Mouse (Mus musculus) neural tube, embryonic 12.5 days (tissue): ENCODE data around the gene Kcnab2. TPM values are rescaled to one million over a fixed set of nuclear protein-coding genes. Genes with fewer than 3 reads are reported as not detected.
A peak's percentile ranks its signal among the peaks of the same experiment; 100 is the strongest.

ENCODE experiments used
- ATAC-seq: fragments of 200-750 bp; cut with Nextera tagmentation; 2 replicates; pipeline ENCODE4 v1.8.0; 2017; ENCODE audit warnings: low read depth, mild to moderate bottlenecking, moderate TSS enrichment, moderate library complexity; ENCODE audit not compliant: low FRiP score
- H3K27ac ChIP-seq: fragments of 300-500 bp; sonication (generic); 2 replicates; pipeline ENCODE4 v1.5.1; 2016
- H3K27me3 ChIP-seq: fragments of 300-500 bp; sonication (generic); replicated peaks from 2 replicates; pipeline ENCODE4 v1.6.1; 2016; ENCODE audit warnings: mild to moderate bottlenecking
- H3K36me3 ChIP-seq: fragments of 300-500 bp; sonication (generic); 2 replicates; pipeline ENCODE4 v1.6.1; 2016; ENCODE audit warnings: mild to moderate bottlenecking
- H3K4me1 ChIP-seq: fragments of 300-500 bp; sonication (generic); 2 replicates; pipeline ENCODE4 v1.6.1; 2016
- H3K4me2 ChIP-seq: fragments of 300-500 bp; sonication (generic); replicated peaks from 2 replicates; pipeline ENCODE4 v1.6.1; 2016; ENCODE audit warnings: mild to moderate bottlenecking
- H3K4me3 ChIP-seq: fragments of 300-500 bp; sonication (generic); 2 replicates; pipeline ENCODE4 v1.5.1; 2016
- H3K9ac ChIP-seq: fragments of 300-500 bp; sonication (generic); 2 replicates; pipeline ENCODE4 v1.6.1; 2016; ENCODE audit warnings: mild to moderate bottlenecking
- H3K9me3 ChIP-seq: fragments of 300-500 bp; sonication (generic); 2 replicates; pipeline ENCODE4 v1.6.1; 2016; ENCODE audit warnings: mild to moderate bottlenecking
- WGBS: fragments of 180-500 bp; shearing (Covaris S2); methylation state at CpG from one replicate; pipeline ENCODE4 v1.1.7; 2016; 5-methylcytosine and 5-hydroxymethylcytosine counted together
- polyA plus RNA-seq: library from polyadenylated mRNA; unstranded; fragments of >200 nt; fragmentation: Nextera tagmentation; extraction: Ambion mirVana; gene quantifications from 2 replicates; pipeline ENCODE4 v1.2.1, GENCODE M21; 2016

Gene Kcnab2
- 19.9 and 21.6 TPM in 2 replicates for polyA plus RNA-seq

DNA sequence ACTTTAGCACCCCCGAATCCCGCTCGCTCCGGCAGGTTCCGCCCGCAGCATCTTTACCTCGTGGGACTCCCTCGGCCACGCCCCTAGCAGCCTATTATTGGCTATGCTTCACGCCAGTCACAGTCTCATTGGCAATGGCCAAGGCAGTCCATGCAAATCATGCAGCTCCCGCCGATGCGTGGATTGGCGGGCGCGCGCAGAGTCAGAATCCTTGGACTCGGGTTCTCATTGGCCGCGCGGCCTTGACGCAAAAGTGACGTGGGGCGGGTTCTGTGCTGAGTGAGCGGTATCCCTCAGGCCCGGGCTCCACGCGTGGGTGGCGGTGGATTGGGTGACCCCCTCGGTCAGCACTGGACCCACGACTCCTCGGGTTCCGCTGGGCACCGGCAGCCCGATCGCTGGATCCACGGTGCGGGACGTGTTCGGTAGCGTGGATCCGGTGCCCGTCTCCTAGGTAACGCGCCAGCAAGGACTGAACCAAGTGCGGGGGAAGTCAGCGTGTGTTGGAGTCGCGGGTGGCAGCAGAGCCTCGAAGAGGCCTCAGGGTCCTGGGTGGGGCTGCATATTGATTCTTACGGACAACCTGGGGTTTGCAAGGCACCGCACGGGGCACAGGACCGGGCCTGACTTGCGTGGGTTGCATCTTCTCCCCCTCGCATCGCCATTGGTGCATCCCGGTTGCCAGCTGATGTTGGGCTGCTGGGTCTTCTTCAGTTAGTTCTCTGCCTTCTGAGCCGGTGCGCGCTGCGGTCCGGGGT lies at the start of gene Kcnab2:
Gene Kcnab2, minus strand, starts transcription at position 406 of the 758 bp plus-strand sequence.
- Histone ChIP-seq H3K27ac (peak within 1 kb of the TSS; percentile 59; the same call in 1 of the 2 replicates), H3K9ac (peak within 1 kb of the TSS; percentile 83), H3K4me1 (peaks cover 25% of the 10 kb centered on the region), H3K27me3 (peaks cover 16% of the 10 kb centered on the region), H3K36me3 (no peaks in the 10 kb centered on the region), H3K9me3 (no peaks in the 10 kb centered on the region), H3K4me2 (peak within 1 kb of the TSS; percentile 90), H3K4me3 (peak within 1 kb of the TSS; percentile 71)
- peak; percentile 98 for ATAC-seq
- under 1% methylated on average over 63 of the region's 63 CpGs for WGBS

DNA sequence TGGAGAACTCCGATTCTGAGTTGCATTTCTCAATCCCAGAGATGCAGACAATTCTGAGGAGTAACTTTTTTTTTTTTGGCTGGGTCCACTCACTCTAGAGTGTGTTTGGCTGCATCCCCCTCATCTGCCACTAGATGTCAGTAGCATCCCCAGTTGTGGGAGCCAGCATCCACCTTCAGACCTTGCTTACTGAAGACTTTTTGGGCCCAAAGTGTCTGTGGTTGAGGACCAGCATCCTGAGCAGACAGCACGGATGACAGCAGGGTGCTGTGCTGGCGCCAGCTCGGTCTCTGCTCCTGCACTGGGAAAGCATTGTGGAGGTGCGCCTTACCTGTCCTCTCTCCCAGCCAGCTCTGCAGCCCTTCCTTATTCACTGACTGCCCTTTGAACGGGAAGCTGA lies 42.4 kb upstream of the Kcnab2 start:
- Histone ChIP-seq H3K4me2 (no peak overlapping the region), H3K27me3 (no peaks in the 10 kb centered on the region), H3K9me3 (no peaks in the 10 kb centered on the region), H3K4me3 (no peak overlapping the region), H3K9ac (no peak overlapping the region), H3K4me1 (no peaks in the 10 kb centered on the region), H3K27ac (no peak overlapping the region), H3K36me3 (peaks cover 5% of the 10 kb centered on the region; the same call in 1 of the 2 replicates)
- 40% methylated on average over 6 of the region's 6 CpGs for WGBS
- ATAC-seq, result no peak

DNA sequence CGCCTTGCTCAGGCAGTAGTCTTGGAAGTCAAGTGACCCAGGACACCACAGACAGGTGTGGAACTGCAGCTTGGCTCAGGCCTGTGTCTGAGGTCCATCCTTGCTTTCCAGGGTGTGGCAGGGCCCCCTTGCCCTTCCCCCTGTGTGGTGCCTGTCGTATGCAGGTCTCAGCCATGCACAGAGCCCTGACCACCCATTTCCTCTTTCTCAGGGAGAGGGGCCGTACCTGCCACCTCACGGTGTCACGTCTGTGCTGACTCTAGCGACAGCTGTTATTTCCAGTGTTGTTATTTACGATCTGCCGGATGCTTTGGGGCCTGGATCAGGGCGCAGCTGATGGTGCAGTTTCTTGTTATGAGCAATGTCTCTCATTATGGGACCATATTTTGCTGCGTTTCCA lies 41.4 kb upstream of the Kcnab2 start:
- WGBS, result 73% methylated on average over 10 of the region's 10 CpGs
- Histone ChIP-seq H3K27ac (no peak overlapping the region), H3K4me2 (no peak overlapping the region), H3K9me3 (no peaks in the 10 kb centered on the region), H3K36me3 (peaks cover 5% of the 10 kb centered on the region; the same call in 1 of the 2 replicates), H3K4me1 (no peaks in the 10 kb centered on the region), H3K27me3 (no peaks in the 10 kb centered on the region), H3K9ac (no peak overlapping the region), H3K4me3 (no peak overlapping the region)
- ATAC-seq, result no peak

DNA sequence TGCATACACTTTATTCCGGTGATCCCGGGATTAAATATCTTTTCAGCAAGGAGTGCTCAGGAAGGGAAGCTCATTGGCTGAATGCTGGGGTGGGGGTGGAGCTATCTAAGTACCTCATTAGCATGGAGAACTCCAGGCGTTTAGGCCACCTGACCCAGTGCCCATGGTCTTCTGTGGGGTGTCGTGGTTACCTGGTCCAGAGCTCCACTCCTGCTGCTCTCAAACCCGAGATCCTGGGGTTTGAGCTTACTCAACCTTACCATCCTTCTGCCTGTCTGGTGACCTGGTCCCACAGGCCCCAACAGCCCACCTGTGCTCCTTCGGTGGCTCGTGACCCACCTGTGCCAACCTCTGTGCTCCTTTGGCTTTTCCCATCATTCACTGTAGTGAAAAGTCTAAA lies 37.2 kb upstream of the Kcnab2 start:
- no peak overlapping the region for H3K9ac ChIP-seq
- H3K4me3 ChIP-seq, result no peak overlapping the region
- WGBS, result 86% methylated on average over 7 of the region's 7 CpGs
- H3K27me3 ChIP-seq, result no peaks in the 10 kb centered on the region
- peaks cover 7% of the 10 kb centered on the region for H3K4me1 ChIP-seq
- H3K36me3 ChIP-seq, result peaks cover 8% of the 10 kb centered on the region; the same call in 1 of the 2 replicates
- no peak overlapping the region for H3K27ac ChIP-seq
- ATAC-seq, result no peak
- no peak overlapping the region for H3K4me2 ChIP-seq
- H3K9me3 ChIP-seq, result no peaks in the 10 kb centered on the region

DNA sequence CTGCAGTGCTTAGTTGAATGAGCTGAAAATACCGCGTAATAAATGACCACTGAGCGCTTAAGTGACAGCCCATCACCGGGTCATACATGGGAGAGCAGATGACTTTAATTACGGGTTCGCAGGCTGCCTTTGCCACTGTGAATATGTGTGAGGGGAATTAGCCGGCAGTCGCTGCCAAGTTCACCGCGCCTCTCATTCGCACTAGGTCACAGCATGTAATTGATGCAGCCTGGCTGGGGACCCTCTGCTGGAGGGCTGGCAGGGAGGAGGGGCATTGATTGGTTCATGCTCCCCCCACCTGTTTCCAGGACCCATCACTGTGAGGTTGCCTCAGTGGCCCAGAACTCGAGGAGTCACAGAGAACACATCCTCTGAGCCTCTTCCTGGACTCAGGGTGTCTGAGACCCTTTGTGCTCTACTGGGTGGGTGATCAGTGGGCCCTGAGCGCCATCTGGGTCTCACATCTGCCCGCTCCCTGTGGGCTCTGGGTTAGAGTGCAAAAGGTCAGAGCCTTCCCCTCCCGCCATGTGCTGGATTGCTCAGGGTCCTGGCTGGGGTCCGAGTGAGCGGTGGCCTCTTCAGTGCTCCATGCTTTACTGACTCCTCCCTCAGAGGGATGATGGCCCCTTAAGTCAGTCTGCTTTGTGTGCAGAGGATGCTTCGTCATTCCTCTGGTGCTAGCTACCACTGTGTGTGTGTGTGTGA lies 34.7 kb upstream of the Kcnab2 start:
- Histone ChIP-seq H3K4me1 (peaks cover 7% of the 10 kb centered on the region), H3K4me2 (0 out of 2 replicates have a peak overlapping the region, but pooled peaks have one; percentile 14), H3K9me3 (no peaks in the 10 kb centered on the region), H3K27ac (no peak overlapping the region), H3K36me3 (peaks cover 21% of the 10 kb centered on the region), H3K27me3 (no peaks in the 10 kb centered on the region), H3K4me3 (no peak overlapping the region), H3K9ac (no peak overlapping the region)
- ATAC-seq, result peak; percentile 50
- 43% methylated on average over 18 of the region's 18 CpGs for WGBS

DNA sequence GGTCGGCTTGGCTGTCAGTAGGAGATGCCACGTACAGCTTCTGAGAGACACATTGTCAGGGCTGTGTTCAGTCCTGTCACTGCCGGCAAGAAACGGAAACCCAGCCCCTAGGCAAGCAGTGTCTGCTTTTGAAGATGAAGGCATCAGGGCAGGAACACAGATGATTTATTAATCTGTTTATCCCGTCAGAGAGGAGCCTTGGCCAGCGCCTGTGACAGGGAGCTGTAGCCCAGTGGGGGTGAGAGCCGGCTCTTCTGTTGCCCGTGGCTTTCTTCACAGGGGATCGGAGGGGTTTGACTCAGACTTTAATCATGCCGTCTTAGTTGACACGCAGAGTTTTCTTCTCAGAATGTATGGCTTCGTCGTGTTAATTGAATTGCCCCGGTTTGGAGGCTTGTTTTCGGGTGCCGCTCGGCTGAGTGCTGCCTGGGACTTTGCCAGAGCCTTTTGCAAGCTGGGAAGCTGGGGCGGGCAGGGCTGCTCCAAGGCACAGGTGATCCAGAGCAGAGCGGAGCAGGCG lies 16.7 kb upstream of the Kcnab2 start:
- H3K4me3 ChIP-seq, result no peak overlapping the region
- ATAC-seq, result no peak
- 48% methylated on average over 20 of the region's 20 CpGs for WGBS
- no peaks in the 10 kb centered on the region for H3K27me3 ChIP-seq
- no peak overlapping the region for H3K27ac ChIP-seq
- H3K4me2 ChIP-seq, result peak overlapping the region; percentile 20; the same call in 1 of the 2 replicates
- H3K36me3 ChIP-seq, result peaks cover 21% of the 10 kb centered on the region
- H3K9me3 ChIP-seq, result no peaks in the 10 kb centered on the region
- H3K9ac ChIP-seq, result no peak overlapping the region
- 0 out of 2 replicates have a peak, but pooled peaks cover 10% of the 10 kb centered on the region for H3K4me1 ChIP-seq

DNA sequence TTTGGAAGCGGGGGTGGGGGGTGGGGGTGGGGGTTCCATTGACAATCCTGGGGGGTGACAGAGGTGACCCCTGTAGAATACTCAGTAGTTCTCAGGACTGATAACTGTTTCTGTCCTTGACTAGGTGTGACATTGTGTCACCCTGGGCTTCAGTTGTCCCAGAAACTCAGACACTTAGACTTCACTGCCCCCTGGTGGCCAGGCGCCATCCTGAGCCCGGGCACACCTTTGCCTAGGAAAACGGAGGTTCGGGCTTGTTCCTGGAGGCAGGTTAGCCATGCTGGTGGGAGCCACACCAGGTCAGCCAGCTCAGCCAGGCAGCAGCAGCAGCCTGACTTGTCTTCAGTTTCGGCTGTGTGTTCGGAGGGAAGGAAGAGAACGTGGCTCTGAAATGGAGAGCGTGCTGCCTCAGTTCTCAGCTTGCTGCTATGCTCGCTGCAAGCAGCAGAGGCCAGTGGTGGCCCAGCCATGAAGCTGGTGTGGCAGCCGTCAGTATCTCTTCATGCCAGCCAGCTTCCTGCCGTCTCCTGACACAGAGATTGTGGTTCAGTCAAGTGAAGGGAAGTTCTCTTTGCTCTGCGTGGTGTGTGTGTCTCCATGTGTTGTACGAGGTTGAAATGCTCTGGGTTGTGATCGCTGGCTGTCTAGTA lies 13.7 kb upstream of the Kcnab2 start:
- WGBS, result 56% methylated on average over 15 of the region's 15 CpGs
- Histone ChIP-seq H3K4me2 (no peak overlapping the region), H3K27ac (no peak overlapping the region), H3K9ac (no peak overlapping the region), H3K36me3 (peaks cover 3% of the 10 kb centered on the region; the same call in 1 of the 2 replicates), H3K4me3 (no peak overlapping the region), H3K27me3 (no peaks in the 10 kb centered on the region), H3K4me1 (0 out of 2 replicates have a peak, but pooled peaks cover 10% of the 10 kb centered on the region), H3K9me3 (no peaks in the 10 kb centered on the region)
- 0 out of 2 replicates have a peak, but pooled peaks have one; percentile 39 for ATAC-seq

DNA sequence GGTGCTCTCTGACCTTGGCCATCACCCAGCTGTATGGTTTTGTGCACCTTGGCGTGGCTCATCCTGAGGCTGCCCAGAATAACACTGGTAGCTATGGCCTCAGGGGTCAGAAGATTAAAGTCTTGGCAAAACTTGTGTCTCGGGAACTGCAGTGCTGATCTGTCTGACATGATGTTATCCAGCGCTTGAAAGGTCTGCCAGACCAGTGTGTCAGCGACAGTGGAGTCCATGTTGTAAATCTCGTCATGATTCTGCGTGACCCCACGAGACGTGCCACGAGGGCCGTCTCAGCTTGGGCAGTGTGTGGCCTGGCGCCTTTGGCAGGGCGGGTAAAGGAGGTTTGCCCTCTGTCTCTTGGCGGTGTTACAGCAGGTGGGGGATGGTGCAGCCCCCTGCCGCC lies 12.6 kb upstream of the Kcnab2 start:
- ATAC-seq, result no peak
- Histone ChIP-seq H3K4me3 (no peak overlapping the region), H3K4me2 (no peak overlapping the region), H3K27ac (no peak overlapping the region), H3K9me3 (no peaks in the 10 kb centered on the region), H3K36me3 (peaks cover 3% of the 10 kb centered on the region; the same call in 1 of the 2 replicates), H3K4me1 (0 out of 2 replicates have a peak, but pooled peaks cover 10% of the 10 kb centered on the region), H3K27me3 (no peaks in the 10 kb centered on the region), H3K9ac (no peak overlapping the region)
- WGBS, result 87% methylated on average over 14 of the region's 14 CpGs

DNA sequence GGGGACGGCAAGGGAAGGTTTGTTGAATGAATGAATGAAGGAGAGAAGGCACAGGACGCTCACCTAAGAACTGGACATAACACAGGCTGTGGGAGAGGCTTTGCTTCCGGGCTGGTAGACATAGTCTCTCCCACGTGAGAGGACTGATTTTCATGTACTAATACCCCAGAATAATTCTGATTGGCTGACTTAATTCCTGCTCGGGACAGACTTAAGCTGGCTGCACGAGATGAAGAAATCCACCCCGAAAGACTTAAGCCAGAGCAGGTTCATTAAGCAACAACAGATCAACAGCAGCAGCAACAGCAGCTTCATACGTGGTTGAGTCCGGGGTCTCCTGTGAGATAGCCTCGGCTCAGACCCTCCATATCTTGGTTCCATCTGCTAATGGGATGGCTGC lies 10.4 kb upstream of the Kcnab2 start:
- no peak overlapping the region for H3K4me3 ChIP-seq
- no peaks in the 10 kb centered on the region for H3K4me1 ChIP-seq
- no peak overlapping the region for H3K4me2 ChIP-seq
- H3K27ac ChIP-seq, result no peak overlapping the region
- no peak for ATAC-seq
- H3K27me3 ChIP-seq, result no peaks in the 10 kb centered on the region
- WGBS, result 85% methylated on average over 10 of the region's 10 CpGs
- H3K9ac ChIP-seq, result no peak overlapping the region
- peaks cover 3% of the 10 kb centered on the region; the same call in 1 of the 2 replicates for H3K36me3 ChIP-seq
- H3K9me3 ChIP-seq, result no peaks in the 10 kb centered on the region

DNA sequence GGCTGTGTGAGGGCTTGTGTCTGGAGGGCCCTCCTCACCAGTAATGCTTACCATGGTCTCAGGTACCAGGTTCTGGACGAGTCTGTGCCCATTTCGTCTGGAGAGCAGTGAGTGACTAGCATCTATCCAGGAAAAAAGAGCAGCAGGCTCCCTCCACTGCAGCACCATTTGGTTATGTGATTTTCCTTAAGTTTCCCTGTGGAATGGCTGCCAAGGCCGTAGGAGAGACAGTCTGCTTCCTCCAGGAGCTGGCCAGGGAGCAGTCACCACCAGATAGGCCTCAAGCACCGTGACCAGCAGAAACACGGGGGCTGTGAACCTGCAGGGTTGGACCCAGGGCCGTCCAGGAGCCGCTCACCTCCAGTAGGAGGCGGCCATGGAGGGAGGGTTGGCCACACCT lies 2.8 kb upstream of the Kcnab2 start:
- Histone ChIP-seq H3K4me1 (peaks cover 25% of the 10 kb centered on the region), H3K36me3 (no peaks in the 10 kb centered on the region; the same call in 1 of the 2 replicates), H3K27me3 (peaks cover 14% of the 10 kb centered on the region), H3K4me2 (no peak overlapping the region), H3K4me3 (no peak overlapping the region), H3K27ac (no peak overlapping the region), H3K9ac (no peak overlapping the region), H3K9me3 (no peaks in the 10 kb centered on the region)
- ATAC-seq, result no peak
- 60% methylated on average over 8 of the region's 8 CpGs for WGBS

DNA sequence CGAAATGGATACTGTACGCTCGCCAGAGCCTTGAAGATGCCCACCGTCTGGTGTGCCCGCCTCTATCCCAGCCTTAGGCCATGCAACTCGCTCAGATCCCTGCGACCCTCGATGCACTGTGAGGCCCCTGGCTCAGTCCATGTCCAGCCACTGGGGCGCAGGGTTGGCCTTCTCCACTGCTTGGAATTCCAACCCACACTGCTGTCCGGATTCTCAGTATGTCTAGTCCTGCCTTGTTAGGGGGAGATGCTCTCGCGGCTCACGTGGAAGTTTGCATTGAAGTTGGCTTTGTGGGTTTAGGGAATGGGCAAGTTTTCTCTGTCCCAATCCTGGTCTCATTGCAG lies 525 bp upstream of the Kcnab2 start:
- peak overlapping the region; percentile 71 for H3K4me3 ChIP-seq
- peak overlapping the region; percentile 83 for H3K9ac ChIP-seq
- peak overlapping the region; percentile 90 for H3K4me2 ChIP-seq
- no peaks in the 10 kb centered on the region for H3K9me3 ChIP-seq
- WGBS, result under 1% methylated on average over 13 of the region's 13 CpGs
- H3K27ac ChIP-seq, result peak overlapping the region; percentile 59; the same call in 1 of the 2 replicates
- no peak; the same call in 1 of the 2 replicates for ATAC-seq
- peaks cover 16% of the 10 kb centered on the region for H3K27me3 ChIP-seq
- peaks cover 25% of the 10 kb centered on the region for H3K4me1 ChIP-seq
- no peaks in the 10 kb centered on the region for H3K36me3 ChIP-seq

DNA sequence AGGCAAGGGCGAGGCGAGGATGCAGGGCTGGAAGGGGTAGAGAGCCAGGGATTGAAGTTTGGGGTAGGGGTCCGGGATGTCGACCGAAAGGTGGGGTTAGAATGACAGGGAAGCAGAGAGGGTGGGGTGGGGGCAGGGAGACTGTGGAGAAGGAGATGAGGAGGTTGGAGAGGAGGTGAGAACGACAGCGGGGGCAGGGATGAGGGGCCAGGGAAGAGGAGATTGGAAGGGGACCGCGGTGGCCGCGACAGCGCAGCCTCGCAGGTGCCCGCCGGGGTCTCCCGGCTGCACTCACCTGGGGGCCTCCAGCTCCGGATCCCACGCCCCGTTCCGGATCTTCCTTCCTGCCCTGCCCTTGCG lies 585 bp downstream of the Kcnab2 start:
- Histone ChIP-seq H3K27me3 (peaks cover 16% of the 10 kb centered on the region), H3K9me3 (peaks cover 3% of the 10 kb centered on the region; the same call in 1 of the 2 replicates), H3K9ac (peak overlapping the region; percentile 83), H3K4me3 (peak overlapping the region; percentile 71), H3K36me3 (no peaks in the 10 kb centered on the region; the same call in 1 of the 2 replicates), H3K27ac (no peak overlapping the region), H3K4me2 (peak overlapping the region; percentile 90), H3K4me1 (peaks cover 25% of the 10 kb centered on the region)
- 1% methylated on average over 11 of the region's 21 CpGs for WGBS
- peak; percentile 29; the same call in 1 of the 2 replicates for ATAC-seq
